Mouse (Mus musculus) liver, embryonic 14.5 days (tissue): ENCODE data around the gene Josd1.

Experiments
- CTCF ChIP-seq: IDR thresholded peaks from 2 replicates; pipeline ENCODE4 v1.5.1; 2016; ENCODE audit warnings: antibody characterized with exemption, low read depth, control low read depth
- EP300 ChIP-seq: IDR thresholded peaks from 2 replicates; pipeline ENCODE4 v1.6.1; 2016; ENCODE audit warnings: antibody characterized with exemption, low read depth

DNA sequence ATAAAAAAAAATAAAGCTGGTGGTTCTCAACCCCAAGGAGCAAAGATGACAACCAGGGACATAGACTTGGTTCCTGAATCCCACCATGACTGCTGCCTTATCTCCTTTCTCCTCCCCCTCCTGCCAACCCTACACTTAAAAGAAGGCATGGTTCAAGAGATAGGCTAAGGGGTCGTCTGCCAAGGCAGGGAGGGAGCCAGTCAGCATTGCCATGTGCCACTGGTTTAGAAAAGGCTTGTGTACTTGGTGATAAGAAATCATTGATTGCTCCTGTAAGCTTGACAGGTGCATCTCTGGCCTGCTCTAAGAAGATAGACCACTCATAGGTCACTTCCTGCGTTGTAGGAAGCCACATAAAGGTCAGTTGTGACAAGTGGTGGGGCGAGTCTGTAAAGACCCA, 7.8 kb upstream of the Josd1 start:
- no peak for TF ChIP-seq CTCF
- TF ChIP-seq EP300 = peak; percentile 86
